Mouse (Mus musculus) lung, postnatal 25 days (tissue): Measurements from ENCODE around the gene C5ar1.
"Not testable (repeated sequence)": the region's sequence is repeated elsewhere in the genome, so short reads cannot be mapped to it uniquely, and the experiment has no call there.

Experiments used
- DNase-seq: peaks from one replicate; pipeline ENCODE4 v3.0.0; 2022; ENCODE audit warnings: low spot score

C5ar1 gene

GRCm38 (mm10) chr7:16274922-16275890 is 15.9 kb upstream of the C5ar1 start:
- DNase-seq, result no peak

- DNase-seq, result peak; percentile 61
Observed at GRCm38 (mm10) chr7:16273766-16274140, 14.4 kb upstream of the C5ar1 start.

GRCm38 (mm10) chr7:16273081-16273765 is 13.9 kb upstream of the C5ar1 start, which contains the start of gene Inafm1:
Gene Inafm1, minus strand, starts transcription at chr7:16273617.
- peak; percentile 91 for DNase-seq

GRCm38 (mm10) chr7:16272681-16273080 is 13.3 kb upstream of the C5ar1 start:
- DNase-seq, result peak; percentile 57

GRCm38 (mm10) chr7:16271139-16271538 is 11.8 kb upstream of the C5ar1 start:
- DNase-seq, result no peak

- DNase-seq, result not testable (repeated sequence)
Observed at GRCm38 (mm10) chr7:16266593-16266992, 7.3 kb upstream of the C5ar1 start.

GRCm38 (mm10) chr7:16265856-16266255 is 6.5 kb upstream of the C5ar1 start:
- DNase-seq, result no peak

- DNase-seq, result no peak
Observed at GRCm38 (mm10) chr7:16263843-16264242, 4.5 kb upstream of the C5ar1 start.

GRCm38 (mm10) chr7:16263015-16263787 is 3.9 kb upstream of the C5ar1 start:
- peak; percentile 79 for DNase-seq

- DNase-seq, result no peak
Observed at GRCm38 (mm10) chr7:16261097-16261496, 1.8 kb upstream of the C5ar1 start.

- peak; percentile 56 for DNase-seq
Observed at GRCm38 (mm10) chr7:16257830-16258229, 1.5 kb downstream of the C5ar1 start.

GRCm38 (mm10) chr7:16255963-16256362 is 3.4 kb downstream of the C5ar1 start:
- DNase-seq, result not testable (repeated sequence)

- no peak for DNase-seq
Observed at GRCm38 (mm10) chr7:16254195-16254594, 5.1 kb downstream of the C5ar1 start.

GRCm38 (mm10) chr7:16250687-16251086 is 8.7 kb downstream of the C5ar1 start:
- no peak for DNase-seq

GRCm38 (mm10) chr7:16245958-16246357 is 13.4 kb downstream of the C5ar1 start:
- no peak for DNase-seq

- peak; percentile 61 for DNase-seq
Observed at GRCm38 (mm10) chr7:16244067-16244466, 15.3 kb downstream of the C5ar1 start, which contains the start of gene C5ar2. Gene C5ar2, minus strand, starts transcription at chr7:16244154.

- no peak for DNase-seq
Observed at GRCm38 (mm10) chr7:16242198-16242597, 17.1 kb downstream of the C5ar1 start.

GRCm38 (mm10) chr7:16241787-16242186 is 17.6 kb downstream of the C5ar1 start:
- DNase-seq, result no peak

- no peak for DNase-seq
Observed at GRCm38 (mm10) chr7:16240978-16241303, 18.4 kb downstream of the C5ar1 start.

GRCm38 (mm10) chr7:16240281-16240977 is 18.9 kb downstream of the C5ar1 start:
- DNase-seq, result no peak

- peak; percentile 72 for DNase-seq
Observed at GRCm38 (mm10) chr7:16239554-16239997, 19.8 kb downstream of the C5ar1 start.

- DNase-seq, result peak; percentile 73
Observed at GRCm38 (mm10) chr7:16229869-16230268, 29.5 kb downstream of the C5ar1 start.
